Mouse (Mus musculus): Measurements from ENCODE around the gene Bnip3.

Bnip3 gene

GRCm38 (mm10) chr7:138845111-138845510, 64.2 kb downstream of the Bnip3 start:
- no peak for DNase-seq (ENCODE audit: low spot score in 2 of 2)

GRCm38 (mm10) chr7:138843421-138843820, 65.9 kb downstream of the Bnip3 start:
- DNase-seq (ENCODE audit: low spot score in 2 of 2), result no peak

GRCm38 (mm10) chr7:138841436-138842151, 67.7 kb downstream of the Bnip3 start:
- DNase-seq (ENCODE audit: low spot score in 2 of 2), result no peak
